Mouse (Mus musculus): ENCODE results near the gene Btg1. TPM values are rescaled to one million over a fixed set of nuclear protein-coding genes. Genes with fewer than 3 reads are reported as not detected.

Btg1 gene
- 10 to 100 TPM; 46.5 to 59.9 (median 50.7) TPM for total RNA-seq (2022)

GRCm38 (mm10) chr10:96616709-96617116 is at the start of gene Btg1:
TSS of gene Btg1 (plus strand) at chr10:96617006.
- DNase-seq (ENCODE audit: low spot score in 2 of 2), result peak; percentile 99 to 100

- DNase-seq (ENCODE audit: low spot score in 2 of 2), result no peak
These were observed 47.3 kb upstream of the Btg1 start for GRCm38 (mm10) chr10:96569469-96569868.

- peak in 1 of 2 experiments; percentile 5 for DNase-seq (ENCODE audit: low spot score in 2 of 2)
These were observed 45.6 kb upstream of the Btg1 start for GRCm38 (mm10) chr10:96571176-96571575.

- DNase-seq (ENCODE audit: low spot score in 2 of 2), result no peak
These were observed 42.0 kb upstream of the Btg1 start for GRCm38 (mm10) chr10:96574786-96575185.

GRCm38 (mm10) chr10:96575338-96575737 is 41.5 kb upstream of the Btg1 start:
- no peak for DNase-seq (ENCODE audit: low spot score in 2 of 2)

GRCm38 (mm10) chr10:96578924-96579323 is 37.9 kb upstream of the Btg1 start:
- DNase-seq (ENCODE audit: low spot score in 2 of 2), result no peak

GRCm38 (mm10) chr10:96579436-96579835 is 37.4 kb upstream of the Btg1 start:
- DNase-seq (ENCODE audit: low spot score in 2 of 2), result no peak

GRCm38 (mm10) chr10:96580246-96580645 is 36.6 kb upstream of the Btg1 start:
- DNase-seq (ENCODE audit: low spot score in 2 of 2), result peak in 1 of 2 experiments; percentile 4

- no peak for DNase-seq (ENCODE audit: low spot score in 2 of 2)
These were observed 35.6 kb upstream of the Btg1 start for GRCm38 (mm10) chr10:96581232-96581631.

GRCm38 (mm10) chr10:96586191-96586880 is 30.5 kb upstream of the Btg1 start:
- no peak for DNase-seq (ENCODE audit: low spot score in 2 of 2)

GRCm38 (mm10) chr10:96586881-96587217 is 30.0 kb upstream of the Btg1 start:
- no peak for DNase-seq (ENCODE audit: low spot score in 2 of 2)

GRCm38 (mm10) chr10:96588233-96588632 is 28.6 kb upstream of the Btg1 start:
- DNase-seq (ENCODE audit: low spot score in 2 of 2), result no peak

GRCm38 (mm10) chr10:96589781-96590180 is 27.0 kb upstream of the Btg1 start:
- DNase-seq (ENCODE audit: low spot score in 2 of 2), result no peak

GRCm38 (mm10) chr10:96592089-96592488 is 24.7 kb upstream of the Btg1 start:
- no peak for DNase-seq (ENCODE audit: low spot score in 2 of 2)

- no peak for DNase-seq (ENCODE audit: low spot score in 2 of 2)
These were observed 21.2 kb upstream of the Btg1 start for GRCm38 (mm10) chr10:96595435-96596132.

- no peak for DNase-seq (ENCODE audit: low spot score in 2 of 2)
These were observed 20.4 kb upstream of the Btg1 start for GRCm38 (mm10) chr10:96596411-96596810.

GRCm38 (mm10) chr10:96599641-96600040 is 17.2 kb upstream of the Btg1 start:
- DNase-seq (ENCODE audit: low spot score in 2 of 2), result no peak

- DNase-seq (ENCODE audit: low spot score in 2 of 2), result no peak
These were observed 15.1 kb upstream of the Btg1 start for GRCm38 (mm10) chr10:96601670-96602069.

- DNase-seq (ENCODE audit: low spot score in 2 of 2), result no peak
These were observed 14.5 kb upstream of the Btg1 start for GRCm38 (mm10) chr10:96602339-96602738.

- no peak for DNase-seq (ENCODE audit: low spot score in 2 of 2)
These were observed 11.6 kb upstream of the Btg1 start for GRCm38 (mm10) chr10:96605168-96605567.

- DNase-seq (ENCODE audit: low spot score in 2 of 2), result no peak
These were observed 10.9 kb upstream of the Btg1 start for GRCm38 (mm10) chr10:96605856-96606255.

- DNase-seq (ENCODE audit: low spot score in 2 of 2), result no peak
These were observed 9.1 kb upstream of the Btg1 start for GRCm38 (mm10) chr10:96607617-96608185.

Data from layer of hippocampus, adult 8-10 months (tissue).